Mouse (Mus musculus) liver, embryonic 12.5 days (tissue): Measurements from ENCODE around the gene Psma1. TPM values are rescaled to one million over a fixed set of nuclear protein-coding genes. Genes with fewer than 3 reads are reported as not detected.

Experiments used
- ATAC-seq: fragments of 200-750 bp; cut with Nextera tagmentation; 2 replicates; pipeline ENCODE4 v1.8.0; 2017; ENCODE audit warnings: moderate number of reproducible peaks, mild to moderate bottlenecking, moderate library complexity
- H3K27ac ChIP-seq: fragments of 300-500 bp; sonication (generic); 2 replicates; pipeline ENCODE4 v1.5.1; 2016; ENCODE audit warnings: mild to moderate bottlenecking
- H3K27me3 ChIP-seq: fragments of 300-500 bp; sonication (generic); replicated peaks from 2 replicates; pipeline ENCODE4 v1.6.1; 2016; ENCODE audit warnings: mild to moderate bottlenecking, moderate library complexity
- H3K36me3 ChIP-seq: fragments of 300-500 bp; sonication (generic); 2 replicates; pipeline ENCODE4 v1.6.1; 2016; ENCODE audit warnings: mild to moderate bottlenecking, moderate library complexity
- H3K4me1 ChIP-seq: fragments of 300-500 bp; sonication (generic); 2 replicates; pipeline ENCODE4 v1.6.1; 2016
- H3K4me2 ChIP-seq: fragments of 300-500 bp; sonication (generic); 2 replicates; pipeline ENCODE4 v1.6.1; 2016; ENCODE audit warnings: mild to moderate bottlenecking, moderate library complexity
- H3K4me3 ChIP-seq: fragments of 300-500 bp; sonication (generic); 2 replicates; pipeline ENCODE4 v1.5.1; 2016; ENCODE audit warnings: mild to moderate bottlenecking, moderate library complexity
- H3K9ac ChIP-seq: fragments of 300-500 bp; sonication (generic); 2 replicates; pipeline ENCODE4 v1.6.1; 2016; ENCODE audit warnings: mild to moderate bottlenecking, moderate library complexity
- H3K9me3 ChIP-seq: fragments of 300-500 bp; sonication (generic); replicated peaks from 2 replicates; pipeline ENCODE4 v1.6.1; 2016; ENCODE audit warnings: mild to moderate bottlenecking, moderate library complexity
- WGBS: fragments of 180-500 bp; shearing (Covaris S2); methylation state at CpG from one replicate; pipeline ENCODE4 v1.1.7; 2016; ENCODE audit not compliant: insufficient replicate concordance; 5-methylcytosine and 5-hydroxymethylcytosine counted together
- polyA plus RNA-seq: library from polyadenylated mRNA; unstranded; fragments of >200 nt; fragmentation: Nextera tagmentation; extraction: Ambion mirVana; gene quantifications from 2 replicates; pipeline ENCODE4 v1.2.1, GENCODE M21; 2016

The Psma1 gene
- polyA plus RNA-seq, 1 experiment from 2014 or later, result 348 TPM

- H3K27me3 ChIP-seq, result no peaks in the 10 kb centered on the region
- peak; percentile 98 for ATAC-seq
- no peaks in the 10 kb centered on the region for H3K9me3 ChIP-seq
- peaks cover 13% of the 10 kb centered on the region for H3K4me1 ChIP-seq
- H3K9ac ChIP-seq, result peak within 1 kb of the TSS; percentile 96
- WGBS, result 3% methylated on average over 75 of the region's 75 CpGs
- peak within 1 kb of the TSS; percentile 80 for H3K4me2 ChIP-seq
- H3K27ac ChIP-seq, result peak within 1 kb of the TSS; percentile 78
- peaks cover 30% of the 10 kb centered on the region for H3K36me3 ChIP-seq
- peak within 1 kb of the TSS; percentile 99 for H3K4me3 ChIP-seq
Observed at GRCm38 (mm10) chr7:114253885-114254833, 21.8 kb downstream of the Psma1 start, which contains the start of gene Copb1. Copb1 (minus strand) TSS chr7:114254711.

- peaks cover 49% of the 10 kb centered on the region for H3K36me3 ChIP-seq
- no peaks in the 10 kb centered on the region for H3K9me3 ChIP-seq
- no peak for ATAC-seq
- WGBS, result 84% methylated on average over 3 of the region's 3 CpGs
- H3K27ac ChIP-seq, result no peak overlapping the region
- no peak overlapping the region for H3K9ac ChIP-seq
- H3K4me3 ChIP-seq, result no peak overlapping the region
- no peak overlapping the region for H3K4me2 ChIP-seq
- H3K27me3 ChIP-seq, result no peaks in the 10 kb centered on the region
- peaks cover 13% of the 10 kb centered on the region for H3K4me1 ChIP-seq
Observed at GRCm38 (mm10) chr7:114251684-114252083, 24.2 kb downstream of the Psma1 start.

- H3K4me2 ChIP-seq, result no peak overlapping the region
- H3K4me1 ChIP-seq, result no peaks in the 10 kb centered on the region
- no peak for ATAC-seq
- WGBS, result 80% methylated on average over 7 of the region's 7 CpGs
- peaks cover 75% of the 10 kb centered on the region for H3K36me3 ChIP-seq
- no peaks in the 10 kb centered on the region for H3K9me3 ChIP-seq
- no peak overlapping the region for H3K27ac ChIP-seq
- H3K4me3 ChIP-seq, result no peak overlapping the region
- H3K27me3 ChIP-seq, result no peaks in the 10 kb centered on the region
- no peak overlapping the region for H3K9ac ChIP-seq
Observed at GRCm38 (mm10) chr7:114233980-114234379, 41.9 kb downstream of the Psma1 start.

- no peak overlapping the region for H3K9ac ChIP-seq
- no peaks in the 10 kb centered on the region for H3K9me3 ChIP-seq
- no peaks in the 10 kb centered on the region for H3K27me3 ChIP-seq
- H3K27ac ChIP-seq, result no peak overlapping the region
- H3K4me3 ChIP-seq, result no peak overlapping the region
- H3K4me1 ChIP-seq, result no peaks in the 10 kb centered on the region
- WGBS, result 91% methylated on average over 7 of the region's 7 CpGs
- ATAC-seq, result no peak
- no peak overlapping the region for H3K4me2 ChIP-seq
- peaks cover 79% of the 10 kb centered on the region for H3K36me3 ChIP-seq
Observed at GRCm38 (mm10) chr7:114232982-114233381, 42.9 kb downstream of the Psma1 start.

GRCm38 (mm10) chr7:114231857-114232256 lies 44.1 kb downstream of the Psma1 start:
- peaks cover 77% of the 10 kb centered on the region for H3K36me3 ChIP-seq
- 89% methylated on average over 3 of the region's 3 CpGs for WGBS

GRCm38 (mm10) chr7:114226521-114226920 lies 49.4 kb downstream of the Psma1 start:
- no peak overlapping the region for H3K4me3 ChIP-seq
- H3K27me3 ChIP-seq, result no peaks in the 10 kb centered on the region
- no peaks in the 10 kb centered on the region for H3K4me1 ChIP-seq
- no peaks in the 10 kb centered on the region for H3K9me3 ChIP-seq
- H3K27ac ChIP-seq, result no peak overlapping the region
- no peak overlapping the region for H3K9ac ChIP-seq
- no peak overlapping the region for H3K4me2 ChIP-seq
- peaks cover 65% of the 10 kb centered on the region for H3K36me3 ChIP-seq
- WGBS, result 92% methylated on average over 1 of the region's 1 CpGs
- no peak for ATAC-seq

More at GRCm38 (mm10) chr7:114231857-114232256, 44.1 kb downstream of the Psma1 start:
- Histone ChIP-seq H3K4me2 (no peak overlapping the region), H3K27me3 (no peaks in the 10 kb centered on the region), H3K9ac (no peak overlapping the region), H3K4me1 (no peaks in the 10 kb centered on the region), H3K9me3 (no peaks in the 10 kb centered on the region), H3K4me3 (no peak overlapping the region), H3K27ac (no peak overlapping the region)
- no peak for ATAC-seq

- peaks cover 59% of the 10 kb centered on the region for H3K36me3 ChIP-seq
- WGBS, result 63% methylated on average over 4 of the region's 4 CpGs
Observed at GRCm38 (mm10) chr7:114220433-114220832, 55.5 kb downstream of the Psma1 start.

GRCm38 (mm10) chr7:114216908-114217307 lies 59.0 kb downstream of the Psma1 start:
- no peak overlapping the region for H3K9ac ChIP-seq
- no peaks in the 10 kb centered on the region for H3K9me3 ChIP-seq
- peak; percentile 52; the same call in 1 of the 2 replicates for ATAC-seq
- H3K27me3 ChIP-seq, result no peaks in the 10 kb centered on the region
- H3K27ac ChIP-seq, result 0 out of 2 replicates have a peak overlapping the region, but pooled peaks have one; percentile 52
- H3K4me2 ChIP-seq, result no peak overlapping the region
- H3K36me3 ChIP-seq, result peaks cover 70% of the 10 kb centered on the region
- H3K4me1 ChIP-seq, result peaks cover 13% of the 10 kb centered on the region
- H3K4me3 ChIP-seq, result no peak overlapping the region
- 57% methylated on average over 2 of the region's 2 CpGs for WGBS

More at GRCm38 (mm10) chr7:114220433-114220832, 55.5 kb downstream of the Psma1 start:
- Histone ChIP-seq H3K27me3 (no peaks in the 10 kb centered on the region), H3K27ac (no peak overlapping the region), H3K4me1 (peaks cover 13% of the 10 kb centered on the region), H3K9me3 (no peaks in the 10 kb centered on the region), H3K4me3 (no peak overlapping the region), H3K4me2 (no peak overlapping the region), H3K9ac (no peak overlapping the region)
- no peak for ATAC-seq

Other genes with a start within 250 kb of the Psma1 start
- 13.7 and 14.5 TPM in 2 replicates for gene Rras2, start 158.3 kb downstream of the Psma1 start, polyA plus RNA-seq
- gene Copb1, start 21.4 kb downstream of the Psma1 start, polyA plus RNA-seq, result 63.4 and 64.4 TPM in 2 replicates
- gene Pde3b, start 139.2 kb upstream of the Psma1 start, polyA plus RNA-seq, result 5.1 and 5.2 TPM in 2 replicates